Mouse (Mus musculus) midbrain, embryonic 14.5 days (tissue): Measurements from ENCODE around the gene Armh3. TPM values are rescaled to one million over a fixed set of nuclear protein-coding genes. Genes with fewer than 3 reads are reported as not detected.
"Not testable (repeated sequence)": the region's sequence is repeated elsewhere in the genome, so short reads cannot be mapped to it uniquely, and the experiment has no call there.

Source experiments
- ATAC-seq: fragments of 200-750 bp; cut with Nextera tagmentation; 2 replicates; pipeline ENCODE4 v1.8.0; 2017; ENCODE audit warnings: moderate number of reproducible peaks, moderate library complexity; ENCODE audit not compliant: low FRiP score, low TSS enrichment
- DNase-seq: peaks from one replicate; pipeline ENCODE4 v3.0.0-alpha.2; 2015
- H3K27ac ChIP-seq: fragments of 300-500 bp; sonication (generic); replicated peaks from 2 replicates; pipeline ENCODE4 v1.5.1; 2014; ENCODE audit warnings: mild to moderate bottlenecking, low read depth, low read length, moderate library complexity
- H3K27me3 ChIP-seq: fragments of 300-500 bp; sonication (generic); 2 replicates; pipeline ENCODE4 v1.6.1; 2014; ENCODE audit warnings: low read length, control low read depth, mixed read lengths; ENCODE audit not compliant: control insufficient read depth, insufficient read depth
- H3K36me3 ChIP-seq: fragments of 300-500 bp; sonication (generic); 2 replicates; pipeline ENCODE4 v1.6.1; 2014; ENCODE audit warnings: low read length, control low read depth; ENCODE audit not compliant: control insufficient read depth, insufficient read depth
- H3K4me1 ChIP-seq: fragments of 300-500 bp; sonication (generic); 2 replicates; pipeline ENCODE4 v1.6.1; 2014; ENCODE audit warnings: mild to moderate bottlenecking, antibody characterized with exemption, low read length, control low read depth; ENCODE audit not compliant: control insufficient read depth, insufficient read depth
- H3K4me2 ChIP-seq: fragments of 300-500 bp; sonication (generic); 2 replicates; pipeline ENCODE4 v1.6.1; 2014; ENCODE audit warnings: mild to moderate bottlenecking, low read length, moderate library complexity
- H3K4me3 ChIP-seq: fragments of 300-500 bp; sonication (generic); replicated peaks from 2 replicates; pipeline ENCODE4 v1.5.1; 2014; ENCODE audit warnings: low read depth, low read length
- H3K9ac ChIP-seq: fragments of 300-500 bp; sonication (generic); replicated peaks from 2 replicates; pipeline ENCODE4 v1.6.1; 2014; ENCODE audit warnings: mild to moderate bottlenecking, low read length, moderate library complexity
- H3K9me3 ChIP-seq: fragments of 300-500 bp; sonication (generic); 2 replicates; pipeline ENCODE4 v1.6.1; 2016; ENCODE audit warnings: low read length, control low read depth, mixed read lengths; ENCODE audit not compliant: control insufficient read depth
- WGBS: fragments of 180-500 bp; shearing (Covaris S2); extraction: QIAGEN DNeasy Blood & Tissue Kit; methylation state at CpG from one replicate; pipeline ENCODE4 v1.1.7; 2014; 5-methylcytosine and 5-hydroxymethylcytosine counted together
- polyA plus RNA-seq: library from polyadenylated mRNA; unstranded; fragments of >200 nt; fragmentation: Nextera tagmentation; extraction: Ambion mirVana; gene quantifications from 2 replicates; pipeline ENCODE4 v1.2.1, GENCODE M21; 2014

The Armh3 gene
- polyA plus RNA-seq, 1 experiment from 2014 or later: 21.8 TPM

DNA sequence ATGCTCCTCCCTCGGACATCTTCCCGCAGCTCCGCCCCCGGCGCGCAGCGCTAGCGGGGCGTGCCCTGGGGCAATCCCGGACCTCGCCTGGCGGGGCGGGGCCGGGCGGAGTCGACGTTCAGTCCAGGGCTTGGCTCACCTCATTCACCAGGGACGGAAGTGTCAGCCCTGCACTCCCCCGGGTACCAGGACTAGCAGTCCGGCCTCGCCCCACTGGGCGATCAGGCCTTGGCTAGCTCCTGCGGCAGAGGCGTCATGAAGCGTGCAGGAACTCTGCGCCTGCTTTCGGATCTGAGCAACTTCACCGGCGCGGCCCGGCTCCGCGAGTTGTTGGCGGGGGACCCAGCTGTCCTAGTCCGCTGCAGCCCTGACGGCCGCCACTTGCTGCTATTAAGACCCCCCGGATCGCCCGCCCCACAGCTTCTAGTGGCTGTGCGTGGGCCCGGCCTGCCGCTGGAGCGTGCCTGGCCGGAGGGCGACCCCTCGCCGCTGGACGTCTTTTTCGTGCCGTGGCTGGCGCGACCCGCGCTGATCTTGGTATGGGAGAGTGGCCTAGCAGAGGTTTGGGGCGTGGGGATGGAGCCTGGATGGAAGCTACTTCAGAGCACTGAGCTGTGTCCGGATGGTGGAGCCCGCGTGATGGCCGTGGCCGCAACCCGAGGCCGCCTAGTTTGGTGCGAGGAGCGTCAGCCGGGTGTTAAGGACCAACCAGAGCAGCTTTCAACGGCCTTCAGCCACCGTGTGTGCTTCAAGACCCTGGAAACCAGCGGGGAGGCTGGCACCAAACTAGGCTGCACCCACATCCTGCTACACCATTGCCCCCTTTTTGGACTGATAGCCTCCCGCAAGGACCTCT is 5.3 kb upstream of the Armh3 start, which contains the start of gene Hps6:
TSS of gene Hps6 (plus strand) at position 138 of the 856 bp plus-strand sequence.
- H3K4me3 ChIP-seq: peak within 1 kb of the TSS; percentile 45
- H3K4me2 ChIP-seq: peak within 1 kb of the TSS; percentile 89
- 2% methylated on average over 70 of the region's 70 CpGs for WGBS
- H3K36me3 ChIP-seq: no peaks in the 10 kb centered on the region
- peak within 1 kb of the TSS; percentile 54; the same call in 1 of the 2 replicates for H3K9ac ChIP-seq
- peaks cover 10% of the 10 kb centered on the region; the same call in 1 of the 2 replicates for H3K4me1 ChIP-seq
- peaks cover 10% of the 10 kb centered on the region; the same call in 1 of the 2 replicates for H3K27me3 ChIP-seq
- no peak within 1 kb of the TSS for H3K27ac ChIP-seq
- ATAC-seq (peak; percentile 46; the same call in 1 of the 2 replicates), DNase-seq (peak; percentile 70)
- H3K9me3 ChIP-seq: no peaks in the 10 kb centered on the region

DNA sequence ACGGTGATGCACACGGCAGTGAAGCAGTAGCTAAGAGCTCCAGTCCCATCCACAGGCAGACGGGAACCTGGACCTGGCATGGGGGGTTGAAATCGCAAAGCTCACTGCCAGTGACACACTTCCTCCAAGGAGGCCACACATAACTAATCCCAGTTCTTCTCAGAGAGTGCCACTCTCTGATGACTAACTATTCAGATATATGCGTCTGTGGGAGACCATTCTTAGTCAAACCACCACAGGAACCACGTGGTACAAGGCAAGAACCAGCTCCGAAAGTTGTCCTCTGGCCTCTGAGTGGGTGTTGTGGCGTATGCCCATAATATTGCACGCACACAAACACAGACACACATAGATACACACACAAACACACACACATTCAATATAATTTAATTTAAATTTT is 4.0 kb upstream of the Armh3 start:
- no peak overlapping the region for H3K4me2 ChIP-seq
- no peak for DNase-seq
- no peak overlapping the region for H3K27ac ChIP-seq
- peaks cover 14% of the 10 kb centered on the region; the same call in 1 of the 2 replicates for H3K4me1 ChIP-seq
- H3K4me3 ChIP-seq: no peak overlapping the region
- ATAC-seq: no peak
- no peaks in the 10 kb centered on the region for H3K36me3 ChIP-seq
- H3K27me3 ChIP-seq: peaks cover 10% of the 10 kb centered on the region; the same call in 1 of the 2 replicates
- 85% methylated on average over 9 of the region's 9 CpGs for WGBS
- no peak overlapping the region for H3K9ac ChIP-seq
- no peaks in the 10 kb centered on the region for H3K9me3 ChIP-seq

DNA sequence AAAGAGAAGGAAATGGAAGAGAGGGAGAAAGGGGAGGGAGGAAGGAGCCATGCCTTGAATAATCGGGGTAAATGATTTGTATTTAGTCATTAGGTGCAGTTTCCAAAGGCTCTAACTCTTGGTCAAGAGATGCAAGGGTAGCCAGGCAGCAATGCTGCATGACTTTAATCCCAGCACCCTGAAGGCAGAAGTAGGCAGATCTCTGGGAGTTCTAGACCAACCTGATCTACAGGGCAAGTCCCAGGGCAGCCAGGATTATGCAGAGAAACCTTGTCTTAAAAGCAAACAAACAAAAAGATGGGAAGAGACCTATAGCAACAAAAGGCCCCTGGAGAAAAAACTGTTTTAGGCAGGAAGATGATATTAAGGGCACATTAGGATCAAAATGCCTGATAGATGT is 1.1 kb upstream of the Armh3 start:
- H3K36me3 ChIP-seq: no peaks in the 10 kb centered on the region
- peaks cover 10% of the 10 kb centered on the region; the same call in 1 of the 2 replicates for H3K27me3 ChIP-seq
- peaks cover 17% of the 10 kb centered on the region; the same call in 1 of the 2 replicates for H3K4me1 ChIP-seq
- no peaks in the 10 kb centered on the region for H3K9me3 ChIP-seq
- no peak overlapping the region for H3K4me2 ChIP-seq
- H3K27ac ChIP-seq: no peak overlapping the region
- 65% methylated on average over 1 of the region's 1 CpGs for WGBS
- no peak overlapping the region for H3K9ac ChIP-seq
- no peak overlapping the region for H3K4me3 ChIP-seq
- no peak for ATAC-seq
- DNase-seq: no peak

- Histone ChIP-seq H3K4me1 (peaks cover 14% of the 10 kb centered on the region; the same call in 1 of the 2 replicates), H3K9ac (peak overlapping the region; percentile 88; the same call in 1 of the 2 replicates), H3K9me3 (no peaks in the 10 kb centered on the region), H3K4me3 (peak overlapping the region; percentile 89), H3K36me3 (no peaks in the 10 kb centered on the region), H3K27me3 (peaks cover 5% of the 10 kb centered on the region; the same call in 1 of the 2 replicates), H3K4me2 (peak overlapping the region; percentile 55), H3K27ac (no peak overlapping the region)
- peak; percentile 48 for ATAC-seq
- WGBS: 11% methylated on average over 8 of the region's 8 CpGs
- DNase-seq: no peak
These were observed 468 bp upstream of the Armh3 start for GRCm38 (mm10) chr19:45998694-45999217.

DNA sequence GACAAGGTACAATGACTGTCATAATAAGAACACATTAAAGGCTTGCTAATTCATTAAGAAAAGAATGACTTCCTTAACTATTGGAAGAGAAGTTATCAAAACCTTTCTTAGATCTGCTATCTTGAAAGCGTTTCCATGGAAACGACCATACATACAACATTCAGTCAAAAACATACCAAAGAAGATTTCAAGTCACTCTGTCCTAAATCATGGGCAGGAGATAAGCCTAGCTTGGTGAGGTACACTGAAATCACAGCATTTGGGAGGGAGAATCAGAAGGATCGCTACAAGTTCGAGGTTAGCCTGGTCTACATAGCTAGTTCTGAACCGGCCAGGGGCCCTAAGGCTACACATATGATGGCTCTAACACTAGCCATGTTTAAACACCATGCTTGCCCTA is 923 bp downstream of the Armh3 start:
- H3K27me3 ChIP-seq: no peaks in the 10 kb centered on the region
- peak; percentile 8 for DNase-seq
- no peaks in the 10 kb centered on the region for H3K9me3 ChIP-seq
- H3K9ac ChIP-seq: peak overlapping the region; percentile 88
- WGBS: 68% methylated on average over 5 of the region's 5 CpGs
- H3K4me2 ChIP-seq: peak overlapping the region; percentile 73
- H3K4me1 ChIP-seq: 0 out of 2 replicates have a peak, but pooled peaks cover 7% of the 10 kb centered on the region
- no peak overlapping the region for H3K27ac ChIP-seq
- no peaks in the 10 kb centered on the region for H3K36me3 ChIP-seq
- peak overlapping the region; percentile 89 for H3K4me3 ChIP-seq
- ATAC-seq: no peak

DNA sequence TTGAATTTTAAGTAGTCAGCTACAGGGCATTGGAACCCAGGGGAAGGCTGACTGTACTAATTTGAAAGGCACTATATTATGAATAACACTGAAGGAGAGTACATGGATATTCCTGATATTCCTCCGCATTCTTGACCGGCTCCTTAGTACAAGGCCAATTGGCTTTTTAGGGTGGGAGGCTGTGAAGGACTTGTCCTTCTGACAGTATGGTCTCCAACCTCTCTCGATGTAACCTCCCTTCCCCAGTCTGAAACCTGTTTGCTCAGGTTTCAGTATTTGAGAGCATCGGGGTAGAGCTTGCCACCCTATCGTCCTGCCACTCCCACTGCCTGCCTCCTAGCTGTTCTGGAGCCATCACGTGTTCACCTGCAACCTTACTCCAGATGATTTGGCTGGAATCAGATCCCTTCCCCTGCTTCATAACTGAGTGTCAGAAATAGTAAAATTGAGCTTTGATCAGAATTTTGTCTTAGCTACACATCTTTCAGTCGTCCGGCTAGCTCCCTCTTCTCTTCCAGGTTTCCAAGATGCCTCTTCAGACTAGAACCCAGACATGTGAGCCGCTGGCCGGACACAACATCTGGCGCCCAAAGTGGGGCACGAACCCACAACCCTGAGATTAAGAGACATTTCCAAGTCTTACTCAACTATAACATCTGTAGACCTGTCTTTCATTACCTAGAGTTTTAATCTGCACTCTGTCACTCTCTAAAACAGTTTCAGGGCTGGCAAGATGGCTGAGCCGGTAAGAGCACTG is 4.1 kb downstream of the Armh3 start:
- Histone ChIP-seq H3K4me2 (no peak overlapping the region), H3K4me3 (no peak overlapping the region), H3K27me3 (no peaks in the 10 kb centered on the region), H3K4me1 (0 out of 2 replicates have a peak, but pooled peaks cover 7% of the 10 kb centered on the region), H3K36me3 (no peaks in the 10 kb centered on the region), H3K9ac (no peak overlapping the region), H3K27ac (no peak overlapping the region), H3K9me3 (no peaks in the 10 kb centered on the region)
- 95% methylated on average over 13 of the region's 13 CpGs for WGBS
- no peak for DNase-seq
- no peak for ATAC-seq

DNA sequence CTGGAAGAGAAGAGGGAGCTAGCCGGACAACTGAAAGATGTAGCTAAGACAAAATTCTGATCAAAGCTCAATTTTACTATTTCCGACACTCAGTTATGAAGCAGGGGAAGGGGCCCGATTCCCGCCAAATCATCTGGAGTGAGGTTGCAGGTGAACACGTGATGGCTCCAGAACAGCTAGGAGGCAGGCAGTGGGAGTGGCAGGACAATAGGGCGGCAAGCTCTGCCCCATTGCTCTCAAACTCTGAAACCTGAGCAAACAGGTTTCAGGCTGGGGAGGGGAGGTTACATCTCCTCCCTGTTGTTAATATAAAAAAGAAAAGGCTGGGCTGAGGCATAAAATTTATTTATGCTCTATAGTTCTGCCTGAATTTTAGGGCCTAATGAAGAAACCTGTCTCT is 4.8 kb downstream of the Armh3 start:
- ATAC-seq: not testable (repeated sequence)

GRCm38 (mm10) chr19:45991171-45991570 is 7.1 kb downstream of the Armh3 start:
- Histone ChIP-seq H3K9me3 (no peaks in the 10 kb centered on the region), H3K27ac (no peak overlapping the region), H3K27me3 (no peaks in the 10 kb centered on the region), H3K9ac (no peak overlapping the region), H3K4me2 (no peak overlapping the region), H3K4me1 (no peaks in the 10 kb centered on the region), H3K4me3 (no peak overlapping the region), H3K36me3 (peaks cover 5% of the 10 kb centered on the region; the same call in 1 of the 2 replicates)
- WGBS: 96% methylated on average over 3 of the region's 3 CpGs
- ATAC-seq (no peak), DNase-seq (no peak)

More for the DNA sequence above, 4.8 kb downstream of the Armh3 start:
- WGBS: 88% methylated on average over 6 of the region's 6 CpGs
- not testable (repeated sequence) for H3K36me3 ChIP-seq, H3K9me3 ChIP-seq, H3K27ac ChIP-seq, H3K27me3 ChIP-seq, H3K4me1 ChIP-seq, H3K4me3 ChIP-seq, H3K4me2 ChIP-seq, DNase-seq, H3K9ac ChIP-seq
